Mouse (Mus musculus) myocyte (in vitro differentiated cells): ENCODE data around the gene Gtf2h3. TPM values are rescaled to one million over a fixed set of nuclear protein-coding genes. Genes with fewer than 3 reads are reported as not detected.

Experiments used
- H3K27me3 ChIP-seq: one replicate; pipeline ENCODE4 v1.6.1; 2011; ENCODE audit not compliant: control insufficient read depth, insufficient read depth, insufficient read length
- H3K36me3 ChIP-seq: one replicate; pipeline ENCODE4 v1.6.1; 2011; ENCODE audit not compliant: control insufficient read depth, insufficient read depth
- H3K4me2 ChIP-seq: one replicate; pipeline ENCODE4 v1.6.1; 2011; ENCODE audit warnings: low read depth, control low read depth
- H3K4me3 ChIP-seq: one replicate; pipeline ENCODE4 v1.5.1; 2011; ENCODE audit warnings: mild to moderate bottlenecking, control low read depth, moderate library complexity
- H3K79me2 ChIP-seq: one replicate; pipeline ENCODE4 v1.6.1; 2011; ENCODE audit not compliant: control insufficient read depth, insufficient read depth
- H3ac ChIP-seq: one replicate; pipeline ENCODE4 v1.6.1; 2011; ENCODE audit not compliant: control insufficient read depth, insufficient read length
- CEBPB ChIP-seq: IDR thresholded peaks from 2 replicates; pipeline ENCODE4 v1.6.1; 2011; ENCODE audit warnings: mild to moderate bottlenecking, moderate library complexity; ENCODE audit not compliant: poor library complexity, insufficient read depth, severe bottlenecking
- E2F4 ChIP-seq: IDR thresholded peaks from one replicate; pipeline ENCODE4 v1.6.1; 2011; ENCODE audit warnings: mild to moderate bottlenecking, control low read depth, moderate library complexity; ENCODE audit not compliant: insufficient read depth
- MAX ChIP-seq: IDR thresholded peaks from one replicate; pipeline ENCODE4 v1.6.1; 2011; ENCODE audit warnings: low read depth, mild to moderate bottlenecking, control low read depth
- MYOD1 ChIP-seq, 3 experiments: IDR thresholded peaks; one replicate each; pipeline ENCODE4 v1.6.1; 2011; ENCODE audit warnings: control low read depth in 2 of 3, low read depth in 2 of 3, mild to moderate bottlenecking in 2 of 3, moderate library complexity in 1 of 3; ENCODE audit not compliant: insufficient read length in 2 of 3, control insufficient read depth in 1 of 3
- MYOG ChIP-seq, 3 experiments: IDR thresholded peaks; one replicate each; pipeline ENCODE4 v1.6.1; 2011; ENCODE audit warnings: control low read depth in 2 of 3, low read depth in 2 of 3, mild to moderate bottlenecking in 2 of 3; ENCODE audit not compliant: insufficient read length in 2 of 3, control insufficient read depth in 1 of 3, insufficient read depth in 1 of 3
- POLR2A ChIP-seq: IDR thresholded peaks from one replicate; pipeline ENCODE4 v1.6.1; 2011; ENCODE audit warnings: low read depth, mild to moderate bottlenecking, control low read depth, moderate library complexity; ENCODE audit not compliant: insufficient read length
- POLR2AphosphoS2 ChIP-seq: IDR thresholded peaks from one replicate; pipeline ENCODE4 v1.6.1; 2011; ENCODE audit warnings: low read depth, control low read depth; ENCODE audit not compliant: insufficient read length
- REST ChIP-seq: IDR thresholded peaks from one replicate; pipeline ENCODE4 v1.6.1; 2011; ENCODE audit warnings: mild to moderate bottlenecking, control low read depth, moderate library complexity; ENCODE audit not compliant: insufficient read depth, insufficient read length
- SRF ChIP-seq: IDR thresholded peaks from one replicate; pipeline ENCODE4 v1.6.1; 2011; ENCODE audit warnings: low read depth; ENCODE audit not compliant: control insufficient read depth, insufficient read length
- TCF12 ChIP-seq: IDR thresholded peaks from one replicate; pipeline ENCODE4 v1.6.1; 2011; ENCODE audit warnings: mild to moderate bottlenecking, control low read depth; ENCODE audit not compliant: poor library complexity, insufficient read depth, severe bottlenecking
- TCF3 ChIP-seq: IDR thresholded peaks from one replicate; pipeline ENCODE4 v1.6.1; 2011; ENCODE audit warnings: low read depth, control low read depth; ENCODE audit not compliant: insufficient read length
- USF1 ChIP-seq: IDR thresholded peaks from one replicate; pipeline ENCODE4 v1.6.1; 2011; ENCODE audit warnings: low read depth, mild to moderate bottlenecking, control low read depth, moderate library complexity
- polyA plus RNA-seq: library from polyadenylated mRNA; unstranded; fragments of >200 nt; fragmentation: generic; extraction: Trizol; gene quantifications from one replicate; pipeline ENCODE4 v1.2.1, GENCODE M21; 2012; ENCODE audit warnings: missing spikeins

The Gtf2h3 gene
- polyA plus RNA-seq, 1 experiment: 25.3 TPM

GRCm38 (mm10) chr5:124538813-124539792 is 39.8 kb upstream of the Gtf2h3 start:
- Histone ChIP-seq H3K27me3 (no peaks in the 10 kb centered on the region), H3K4me2 (no peak overlapping the region), H3K4me3 (peak overlapping the region; percentile 52), H3K79me2 (peaks cover 32% of the 10 kb centered on the region), H3ac (no peak overlapping the region), H3K36me3 (peaks cover 7% of the 10 kb centered on the region)
- TF ChIP-seq MAX: no peak
- TF ChIP-seq POLR2A: no peak
- TF ChIP-seq REST: no peak
- no peak for TF ChIP-seq MYOD1 (IDR thresholded peaks at IDR 0.05; ENCODE audit: control insufficient read depth in 1 of 3, insufficient read length in 2 of 3, low read depth in 2 of 3)
- no peak for TF ChIP-seq TCF12
- TF ChIP-seq TCF3: no peak

DNA sequence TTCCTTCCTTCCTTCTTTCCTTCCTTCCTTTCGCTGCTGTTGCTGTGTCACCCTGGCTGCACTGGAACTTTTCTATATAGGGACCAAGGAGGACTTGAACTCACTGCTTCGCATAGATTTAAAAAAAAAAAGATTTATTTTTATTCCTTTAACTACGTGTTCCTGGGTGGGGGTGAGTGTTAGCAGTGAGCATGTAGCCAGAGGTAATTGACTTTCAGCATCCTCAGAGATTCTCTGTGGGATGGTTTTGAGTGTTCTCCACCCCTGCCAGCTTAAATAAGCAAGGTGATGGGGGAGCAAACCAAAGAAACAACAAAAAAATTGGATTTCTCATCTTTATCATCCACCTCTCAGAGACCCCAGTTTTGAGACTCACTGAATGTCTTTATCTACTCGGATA is 39.0 kb upstream of the Gtf2h3 start:
- TF ChIP-seq E2F4: no peak
- TF ChIP-seq REST: no peak
- TF ChIP-seq SRF: no peak
- TF ChIP-seq CEBPB: no peak
- no peak for TF ChIP-seq TCF12
- no peak for TF ChIP-seq MYOG (IDR thresholded peaks at IDR 0.05; ENCODE audit: control insufficient read depth in 1 of 3, insufficient read depth in 1 of 3, insufficient read length in 2 of 3, low read depth in 2 of 3)
- no peak for TF ChIP-seq POLR2AphosphoS2
- peak overlapping the region; percentile 52 for H3K4me3 ChIP-seq
- H3K4me2 ChIP-seq: peak overlapping the region; percentile 72
- no peaks in the 10 kb centered on the region for H3K27me3 ChIP-seq
- H3K36me3 ChIP-seq: peaks cover 15% of the 10 kb centered on the region
- no peak overlapping the region for H3ac ChIP-seq
- H3K79me2 ChIP-seq: peaks cover 41% of the 10 kb centered on the region

GRCm38 (mm10) chr5:124540383-124540786 is 38.6 kb upstream of the Gtf2h3 start, which contains the start of gene Tmed2:
TSS of gene Tmed2 (plus strand) at chr5:124540695.
- Histone ChIP-seq H3K79me2 (peaks cover 45% of the 10 kb centered on the region), H3ac (peak within 1 kb of the TSS; percentile 99), H3K36me3 (peaks cover 20% of the 10 kb centered on the region), H3K4me2 (peak within 1 kb of the TSS; percentile 91), H3K27me3 (no peaks in the 10 kb centered on the region), H3K4me3 (peak within 1 kb of the TSS; percentile 52)
- TF ChIP-seq USF1 (peak; percentile 96), MAX (peak; percentile 70), CEBPB (no peak)

- Histone ChIP-seq H3K36me3 (peaks cover 26% of the 10 kb centered on the region), H3K79me2 (peaks cover 51% of the 10 kb centered on the region), H3ac (peak overlapping the region; percentile 99), H3K4me2 (peak overlapping the region; percentile 91), H3K27me3 (no peaks in the 10 kb centered on the region), H3K4me3 (peak overlapping the region; percentile 52)
- TF ChIP-seq REST (no peak), CEBPB (peak; percentile 57; the same call in 1 of the 2 replicates), POLR2AphosphoS2 (no peak), MYOD1 (IDR thresholded peaks at IDR 0.05; ENCODE audit: control insufficient read depth in 1 of 3, insufficient read length in 2 of 3, low read depth in 2 of 3) (no peak), USF1 (no peak), MAX (no peak), POLR2A (peak; percentile 27)
These were observed 37.9 kb upstream of the Gtf2h3 start for GRCm38 (mm10) chr5:124540905-124541601.

DNA sequence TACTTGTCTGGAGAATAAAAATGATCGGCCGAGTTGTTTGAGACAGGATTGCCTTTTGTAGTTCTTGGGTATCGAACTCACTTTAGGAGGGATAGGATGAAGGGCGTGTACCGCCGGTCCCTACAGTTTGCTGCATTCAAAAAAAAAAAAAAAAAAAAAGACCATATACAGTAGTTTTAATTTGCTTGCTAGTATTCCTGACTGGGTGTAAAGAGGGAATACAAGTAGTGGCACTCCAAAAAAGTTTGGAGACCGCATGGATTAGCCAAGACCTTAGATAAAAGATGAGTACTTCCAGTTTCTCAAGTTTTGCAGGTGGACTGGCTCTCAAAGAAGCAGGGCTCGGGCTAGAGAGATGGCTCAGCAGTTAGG is 37.4 kb upstream of the Gtf2h3 start:
- H3K4me2 ChIP-seq: peak overlapping the region; percentile 91
- no peak for TF ChIP-seq POLR2AphosphoS2
- TF ChIP-seq USF1: no peak
- no peak for TF ChIP-seq REST
- TF ChIP-seq E2F4: no peak
- no peak for TF ChIP-seq MAX
- no peak for TF ChIP-seq POLR2A
- TF ChIP-seq SRF: no peak
- H3K27me3 ChIP-seq: no peaks in the 10 kb centered on the region
- H3K36me3 ChIP-seq: peaks cover 31% of the 10 kb centered on the region
- H3ac ChIP-seq: peak overlapping the region; percentile 99
- H3K79me2 ChIP-seq: peaks cover 56% of the 10 kb centered on the region
- H3K4me3 ChIP-seq: peak overlapping the region; percentile 52
